Mouse (Mus musculus) MEL (cell line): ENCODE results near the gene Asb8.

ENCODE experiments used
- CTCF ChIP-seq, 3 experiments: IDR thresholded peaks in 2 of 3; conservative IDR thresholded peaks in 1 of 3; 2 replicates each; pipeline ENCODE4 v1.5.1; 2011 to 2012; ENCODE audit warnings: low read length in 3 of 3, low read depth in 2 of 3, mild to moderate bottlenecking in 2 of 3, improper control_type of control experiment in 1 of 3, inconsistent platforms in 1 of 3, mixed read lengths in 1 of 3, moderate library complexity in 1 of 3; ENCODE audit not compliant: control insufficient read depth in 1 of 3, insufficient read depth in 1 of 3, poor library complexity in 1 of 3, severe bottlenecking in 1 of 3
- MEF2A ChIP-seq: IDR thresholded peaks from 2 replicates; pipeline ENCODE4 v1.6.1; 2014; ENCODE audit warnings: low read depth, mild to moderate bottlenecking, inconsistent platforms, low read length, improper control_type of control experiment; ENCODE audit not compliant: poor library complexity, insufficient replicate concordance, severe bottlenecking; ENCODE audit errors: extremely low read depth
- POLR2A ChIP-seq, 2 experiments: IDR thresholded peaks; 2 replicates each; pipeline ENCODE4 v1.6.1; 2011 to 2012; ENCODE audit warnings: low read length in 2 of 2, mild to moderate bottlenecking in 2 of 2, control low read depth in 1 of 2, improper control_type of control experiment in 1 of 2, low read depth in 1 of 2, moderate library complexity in 1 of 2; ENCODE audit not compliant: control insufficient read depth in 1 of 2, insufficient read depth in 1 of 2, poor library complexity in 1 of 2
- POLR2AphosphoS2 ChIP-seq: IDR thresholded peaks from 2 replicates; pipeline ENCODE4 v1.6.1; 2011; ENCODE audit warnings: low read length, improper control_type of control experiment
- SMC3 ChIP-seq: IDR thresholded peaks from 2 replicates; pipeline ENCODE4 v1.6.1; 2011; ENCODE audit warnings: low read depth, low read length, improper control_type of control experiment
- TAL1 ChIP-seq: IDR thresholded peaks from 2 replicates; pipeline ENCODE4 v1.6.1; 2012; ENCODE audit warnings: mild to moderate bottlenecking, inconsistent platforms, low read length, moderate library complexity, mixed read lengths
- USF2 ChIP-seq, 2 experiments: IDR thresholded peaks; 2 replicates each; pipeline ENCODE4 v1.6.1; 2011 to 2012; ENCODE audit warnings: improper control_type of control experiment in 2 of 2, low read length in 2 of 2, borderline replicate concordance in 1 of 2, inconsistent platforms in 1 of 2, low read depth in 1 of 2, mild to moderate bottlenecking in 1 of 2; ENCODE audit not compliant: insufficient read depth in 1 of 2
- ZMIZ1 ChIP-seq: IDR thresholded peaks from 2 replicates; pipeline ENCODE4 v1.6.1; 2012; ENCODE audit warnings: low read depth, mild to moderate bottlenecking, inconsistent platforms, low read length, improper control_type of control experiment, moderate library complexity
- ZNF384 ChIP-seq: IDR thresholded peaks from 2 replicates; pipeline ENCODE4 v1.6.1; 2012; ENCODE audit warnings: low read depth, mild to moderate bottlenecking, inconsistent platforms, low read length, improper control_type of control experiment

- TF ChIP-seq ZNF384 (no peak), POLR2AphosphoS2 (no peak), ZMIZ1 (no peak), CTCF (IDR thresholded peaks at IDR 0.05 in 2 of 3, conservative IDR thresholded peaks at IDR 0.05 in 1 of 3; ENCODE audit: control insufficient read depth in 1 of 3, insufficient read depth in 1 of 3, low read depth in 2 of 3, low read length in 3 of 3, poor library complexity in 1 of 3, severe bottlenecking in 1 of 3) (no peak), TAL1 (no peak), SMC3 (no peak), MEF2A (no peak), USF2 (IDR thresholded peaks at IDR 0.05; ENCODE audit: borderline replicate concordance in 1 of 2, insufficient read depth in 1 of 2, low read depth in 1 of 2, low read length in 2 of 2) (no peak), POLR2A (IDR thresholded peaks at IDR 0.05; ENCODE audit: control insufficient read depth in 1 of 2, insufficient read depth in 1 of 2, low read depth in 1 of 2, low read length in 2 of 2, poor library complexity in 1 of 2) (no peak)
Measured at GRCm38 (mm10) chr15:98119363-98119762, 46.1 kb downstream of the Asb8 start.
